Mouse (Mus musculus): Measurements from ENCODE around the gene Trim62. TPM values are rescaled to one million over a fixed set of nuclear protein-coding genes. Genes with fewer than 3 reads are reported as not detected.

Trim62 gene
- polyA plus RNA-seq, 1 experiment from 2014 or later: 2.1 TPM

DNA sequence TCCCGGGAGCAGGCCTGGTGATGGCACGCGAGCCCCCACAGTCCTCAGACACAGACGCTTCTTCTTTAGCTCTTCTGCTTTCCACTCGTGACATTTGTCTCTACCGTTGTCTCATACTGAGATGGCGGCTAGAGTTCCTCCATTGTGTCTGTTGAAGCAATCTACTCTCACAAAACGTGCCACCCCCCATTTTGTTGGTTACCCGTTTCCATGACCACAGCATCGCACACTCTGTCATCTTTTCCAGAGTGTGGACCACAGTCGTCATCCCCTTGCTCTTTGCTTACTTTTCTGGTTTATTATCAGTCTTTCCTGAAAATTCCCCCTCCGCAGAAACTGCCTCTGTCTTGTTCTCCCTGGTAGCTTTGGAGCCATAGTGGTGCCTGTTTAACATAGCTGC is 10.7 kb downstream of the Trim62 start:
- TF ChIP-seq CTCF (IDR thresholded peaks at IDR 0.05; ENCODE audit: low read depth): no peak
- Histone ChIP-seq H3K4me1 (replicated peaks; ENCODE audit: control insufficient read depth, insufficient read depth, low read length) (no peaks in the 10 kb centered on the region), H3K9ac (ENCODE audit: low read depth, low read length) (no peak overlapping the region), H3K27me3 (replicated peaks; ENCODE audit: control insufficient read depth, insufficient read depth, low read length) (no peaks in the 10 kb centered on the region), H3K4me3 (ENCODE audit: low read depth, low read length) (no peak overlapping the region), H3K36me3 (ENCODE audit: control insufficient read depth, insufficient read depth) (no peaks in the 10 kb centered on the region), H3K27ac (ENCODE audit: low read depth, low read length) (no peak overlapping the region), H3K4me2 (replicated peaks; ENCODE audit: low read depth) (no peak overlapping the region), H3K9me3 (ENCODE audit: control insufficient read depth) (no peaks in the 10 kb centered on the region)
- WGBS: 75% methylated on average over 12 of the region's 12 CpGs
- no peak for ATAC-seq

DNA sequence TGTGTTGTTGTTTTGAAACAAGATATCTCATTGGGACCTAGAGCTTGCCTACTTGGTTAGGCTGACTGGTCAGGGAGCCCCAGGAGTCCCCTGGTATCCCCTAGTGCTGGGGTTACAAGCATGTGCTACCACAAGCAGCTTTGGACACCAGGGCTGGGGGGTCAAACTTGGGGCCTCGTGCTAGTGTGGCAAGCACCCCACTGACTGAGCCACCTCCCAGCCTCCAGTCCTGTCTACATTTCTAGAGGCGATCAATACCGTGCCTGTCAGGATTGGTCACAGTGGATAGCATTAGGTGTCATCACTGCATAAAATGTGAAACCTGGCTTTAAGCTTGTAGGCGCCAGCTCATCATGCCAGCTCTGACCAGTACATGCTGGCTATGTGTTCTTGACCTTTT is 12.5 kb downstream of the Trim62 start:
- H3K4me3 ChIP-seq (ENCODE audit: low read depth, low read length): no peak overlapping the region

DNA sequence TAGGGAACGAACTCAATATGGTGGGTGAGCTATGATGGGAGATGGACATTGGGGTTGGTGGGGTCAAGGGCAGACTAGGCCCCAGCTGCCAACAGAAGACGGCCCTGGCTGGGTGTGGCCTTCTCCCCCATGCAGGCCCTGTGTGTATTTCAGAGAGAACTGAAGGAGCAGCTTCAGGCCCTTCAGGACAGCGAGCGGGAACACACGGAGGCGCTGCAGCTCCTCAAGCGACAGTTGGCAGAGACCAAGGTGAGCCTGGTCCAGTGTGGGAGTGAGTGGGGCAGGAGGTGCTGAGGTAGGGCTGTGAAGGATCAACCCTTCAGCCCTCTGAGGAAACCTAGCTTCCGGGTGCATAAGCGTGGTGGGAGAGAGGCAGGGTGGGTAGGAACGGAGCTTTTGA is 13.3 kb downstream of the Trim62 start:
- no peak overlapping the region for H3K9ac ChIP-seq (ENCODE audit: low read depth, low read length)
- no peaks in the 10 kb centered on the region for H3K36me3 ChIP-seq (ENCODE audit: control insufficient read depth, insufficient read depth)
- no peak overlapping the region for H3K4me2 ChIP-seq (replicated peaks; ENCODE audit: low read depth)
- no peaks in the 10 kb centered on the region for H3K9me3 ChIP-seq (ENCODE audit: control insufficient read depth)
- no peak overlapping the region for H3K4me3 ChIP-seq (ENCODE audit: low read depth, low read length)
- no peaks in the 10 kb centered on the region for H3K27me3 ChIP-seq (replicated peaks; ENCODE audit: control insufficient read depth, insufficient read depth, low read length)
- no peak for ATAC-seq
- no peak overlapping the region for H3K27ac ChIP-seq (ENCODE audit: low read depth, low read length)
- 90% methylated on average over 10 of the region's 10 CpGs for WGBS
- TF ChIP-seq CTCF (IDR thresholded peaks at IDR 0.05; ENCODE audit: low read depth): no peak
- no peaks in the 10 kb centered on the region for H3K4me1 ChIP-seq (replicated peaks; ENCODE audit: control insufficient read depth, insufficient read depth, low read length)

More for the DNA sequence above, 12.5 kb downstream of the Trim62 start:
- no peaks in the 10 kb centered on the region for H3K4me1 ChIP-seq (replicated peaks; ENCODE audit: control insufficient read depth, insufficient read depth, low read length)
- H3K4me2 ChIP-seq (replicated peaks; ENCODE audit: low read depth): no peak overlapping the region
- no peak overlapping the region for H3K9ac ChIP-seq (ENCODE audit: low read depth, low read length)
- H3K9me3 ChIP-seq (ENCODE audit: control insufficient read depth): no peaks in the 10 kb centered on the region
- no peak for ATAC-seq
- H3K36me3 ChIP-seq (ENCODE audit: control insufficient read depth, insufficient read depth): no peaks in the 10 kb centered on the region
- H3K27ac ChIP-seq (ENCODE audit: low read depth, low read length): no peak overlapping the region
- 98% methylated on average over 4 of the region's 4 CpGs for WGBS
- no peaks in the 10 kb centered on the region for H3K27me3 ChIP-seq (replicated peaks; ENCODE audit: control insufficient read depth, insufficient read depth, low read length)
- TF ChIP-seq CTCF (IDR thresholded peaks at IDR 0.05; ENCODE audit: low read depth): no peak

DNA sequence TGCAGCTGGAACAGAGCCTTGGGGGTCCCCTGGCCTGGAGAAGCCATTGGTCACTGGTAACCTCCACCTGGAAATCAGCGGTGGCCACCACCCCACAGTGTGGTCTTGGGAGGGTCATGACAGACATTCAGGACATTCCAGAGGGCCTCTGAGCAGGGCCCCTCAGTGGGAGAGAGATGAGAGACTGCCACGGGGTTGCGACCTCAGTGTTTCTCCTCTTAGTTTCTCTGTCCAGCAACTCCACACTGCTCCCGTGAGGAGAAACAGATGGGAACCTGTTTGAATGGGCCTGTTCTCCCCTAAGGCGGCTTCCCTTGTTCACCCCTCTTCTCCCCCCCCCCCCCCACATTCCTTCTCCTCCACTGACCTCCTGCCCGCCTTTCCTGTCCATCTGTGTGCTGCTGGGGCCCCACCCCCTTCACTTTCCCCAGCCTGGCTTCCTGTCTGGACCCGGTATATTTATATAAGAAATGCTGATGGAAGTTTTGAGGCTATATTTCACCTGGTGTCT is 14.6 kb downstream of the Trim62 start:
- H3K27me3 ChIP-seq (replicated peaks; ENCODE audit: control insufficient read depth, insufficient read depth, low read length): no peaks in the 10 kb centered on the region
- no peak overlapping the region for H3K27ac ChIP-seq (ENCODE audit: low read depth, low read length)
- no peak for ATAC-seq
- no peak for TF ChIP-seq CTCF (IDR thresholded peaks at IDR 0.05; ENCODE audit: low read depth)
- H3K36me3 ChIP-seq (ENCODE audit: control insufficient read depth, insufficient read depth): no peaks in the 10 kb centered on the region
- no peak overlapping the region for H3K4me3 ChIP-seq (ENCODE audit: low read depth, low read length)
- no peaks in the 10 kb centered on the region for H3K4me1 ChIP-seq (replicated peaks; ENCODE audit: control insufficient read depth, insufficient read depth, low read length)
- 19% methylated on average over 7 of the region's 7 CpGs for WGBS
- H3K9ac ChIP-seq (ENCODE audit: low read depth, low read length): no peak overlapping the region
- H3K4me2 ChIP-seq (replicated peaks; ENCODE audit: low read depth): no peak overlapping the region
- no peaks in the 10 kb centered on the region for H3K9me3 ChIP-seq (ENCODE audit: control insufficient read depth)

DNA sequence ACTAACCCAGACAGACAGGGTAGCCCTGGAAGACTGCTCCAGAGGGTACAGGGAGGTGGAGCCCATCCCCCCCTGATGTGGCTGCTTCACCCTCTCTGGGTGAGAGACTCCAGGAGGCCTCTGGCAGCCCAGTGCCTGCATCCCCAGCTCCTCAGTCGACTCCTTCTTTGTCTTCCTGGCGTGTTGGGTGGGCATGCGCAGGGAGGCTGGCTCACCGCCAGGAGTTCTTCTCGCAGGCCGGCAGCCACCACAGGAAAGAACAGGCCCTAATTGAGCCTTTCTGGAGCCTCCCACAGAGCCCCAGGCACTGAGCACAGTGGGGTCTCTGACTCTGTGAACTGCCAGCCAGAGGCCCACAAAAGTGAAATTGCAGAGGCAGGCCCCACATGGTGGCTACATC is 16.0 kb downstream of the Trim62 start:
- H3K36me3 ChIP-seq (ENCODE audit: control insufficient read depth, insufficient read depth): no peaks in the 10 kb centered on the region
- H3K27me3 ChIP-seq (replicated peaks; ENCODE audit: control insufficient read depth, insufficient read depth, low read length): no peaks in the 10 kb centered on the region
- H3K4me1 ChIP-seq (replicated peaks; ENCODE audit: control insufficient read depth, insufficient read depth, low read length): no peaks in the 10 kb centered on the region
- no peak overlapping the region for H3K4me3 ChIP-seq (ENCODE audit: low read depth, low read length)
- no peak for TF ChIP-seq CTCF (IDR thresholded peaks at IDR 0.05; ENCODE audit: low read depth)
- 22% methylated on average over 6 of the region's 6 CpGs for WGBS
- peak overlapping the region; percentile 4; the same call in 1 of the 2 replicates for H3K27ac ChIP-seq (ENCODE audit: low read depth, low read length)
- no peak overlapping the region for H3K4me2 ChIP-seq (replicated peaks; ENCODE audit: low read depth)
- no peaks in the 10 kb centered on the region for H3K9me3 ChIP-seq (ENCODE audit: control insufficient read depth)
- H3K9ac ChIP-seq (ENCODE audit: low read depth, low read length): no peak overlapping the region
- ATAC-seq: no peak; the same call in 1 of the 2 replicates

DNA sequence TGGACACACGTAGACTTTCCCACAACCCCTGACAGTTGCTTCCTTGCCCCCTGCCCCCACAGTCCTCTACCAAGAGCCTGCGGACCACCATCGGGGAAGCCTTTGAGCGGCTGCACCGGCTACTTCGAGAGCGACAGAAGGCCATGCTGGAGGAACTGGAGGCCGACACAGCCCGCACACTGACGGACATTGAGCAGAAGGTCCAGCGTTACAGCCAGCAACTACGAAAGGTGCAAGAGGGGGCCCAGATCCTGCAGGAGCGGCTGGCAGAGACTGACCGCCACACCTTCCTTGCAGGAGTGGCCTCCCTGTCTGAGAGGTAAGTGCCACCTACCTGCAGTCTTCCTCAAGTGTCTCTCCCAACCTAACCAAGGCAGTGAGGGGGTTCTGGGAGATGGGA is 17.1 kb downstream of the Trim62 start:
- TF ChIP-seq CTCF (IDR thresholded peaks at IDR 0.05; ENCODE audit: low read depth): no peak
- Histone ChIP-seq H3K27ac (ENCODE audit: low read depth, low read length) (no peak overlapping the region), H3K9me3 (ENCODE audit: control insufficient read depth) (no peaks in the 10 kb centered on the region), H3K9ac (ENCODE audit: low read depth, low read length) (no peak overlapping the region), H3K4me1 (replicated peaks; ENCODE audit: control insufficient read depth, insufficient read depth, low read length) (no peaks in the 10 kb centered on the region), H3K4me3 (ENCODE audit: low read depth, low read length) (no peak overlapping the region), H3K27me3 (replicated peaks; ENCODE audit: control insufficient read depth, insufficient read depth, low read length) (no peaks in the 10 kb centered on the region), H3K4me2 (replicated peaks; ENCODE audit: low read depth) (no peak overlapping the region), H3K36me3 (ENCODE audit: control insufficient read depth, insufficient read depth) (no peaks in the 10 kb centered on the region)
- ATAC-seq: no peak
- WGBS: 84% methylated on average over 14 of the region's 14 CpGs

DNA sequence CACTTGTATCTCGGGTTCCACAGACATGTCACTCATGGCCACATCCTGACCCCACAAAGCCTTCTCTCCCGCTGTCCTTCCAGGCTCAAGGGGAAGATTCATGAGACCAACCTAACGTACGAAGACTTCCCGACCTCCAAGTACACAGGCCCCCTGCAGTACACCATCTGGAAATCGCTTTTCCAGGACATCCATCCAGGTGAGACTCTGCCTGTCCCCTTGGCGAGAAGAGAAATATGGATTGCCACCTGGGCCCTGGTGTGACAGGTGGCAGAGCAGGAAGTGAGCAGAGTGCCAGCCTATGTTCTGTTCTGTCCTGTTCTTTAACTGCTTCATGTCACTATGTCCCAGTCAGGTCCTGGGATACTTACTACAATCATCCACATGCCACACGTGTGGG is 19.0 kb downstream of the Trim62 start:
- H3K4me2 ChIP-seq (replicated peaks; ENCODE audit: low read depth): no peak overlapping the region
- H3K4me3 ChIP-seq (ENCODE audit: low read depth, low read length): no peak overlapping the region
- ATAC-seq: no peak
- H3K27me3 ChIP-seq (replicated peaks; ENCODE audit: control insufficient read depth, insufficient read depth, low read length): no peaks in the 10 kb centered on the region
- no peak overlapping the region for H3K9ac ChIP-seq (ENCODE audit: low read depth, low read length)
- WGBS: 85% methylated on average over 8 of the region's 8 CpGs
- no peaks in the 10 kb centered on the region for H3K4me1 ChIP-seq (replicated peaks; ENCODE audit: control insufficient read depth, insufficient read depth, low read length)
- TF ChIP-seq CTCF (IDR thresholded peaks at IDR 0.05; ENCODE audit: low read depth): no peak
- no peaks in the 10 kb centered on the region for H3K36me3 ChIP-seq (ENCODE audit: control insufficient read depth, insufficient read depth)
- H3K27ac ChIP-seq (ENCODE audit: low read depth, low read length): no peak overlapping the region
- no peaks in the 10 kb centered on the region for H3K9me3 ChIP-seq (ENCODE audit: control insufficient read depth)

All from intestine, postnatal 0 days (tissue).